Mouse (Mus musculus) hindbrain, embryonic 15.5 days (tissue): ENCODE measurements around the gene Hivep3. TPM values are rescaled to one million over a fixed set of nuclear protein-coding genes. Genes with fewer than 3 reads are reported as not detected.

Experiments
- polyA plus RNA-seq: library from polyadenylated mRNA; unstranded; fragments of >200 nt; fragmentation: Nextera tagmentation; extraction: Ambion mirVana; gene quantifications from 2 replicates; pipeline ENCODE4 v1.2.1, GENCODE M21; 2015

The Hivep3 gene
- polyA plus RNA-seq, 1 experiment from 2014 or later: 16.5 TPM

Other genes starting within 250 kb of the Hivep3 start
- gene Rimkla, start 241.2 kb upstream of the Hivep3 start, polyA plus RNA-seq: 25.6 and 28.9 TPM in 2 replicates
- gene Foxj3, start 196.8 kb upstream of the Hivep3 start, polyA plus RNA-seq: 29.3 and 31.8 TPM in 2 replicates
- 10.2 and 11.1 TPM in 2 replicates for gene Frg2f1, start 194.3 kb upstream of the Hivep3 start, polyA plus RNA-seq
- not detected in 2 replicates for gene Guca2a, start 96.1 kb upstream of the Hivep3 start, polyA plus RNA-seq
- gene Guca2b, start 74.8 kb upstream of the Hivep3 start, polyA plus RNA-seq: not detected in 2 replicates